Mouse (Mus musculus): Measurements from ENCODE around the gene Rnf5. TPM values are rescaled to one million over a fixed set of nuclear protein-coding genes. Genes with fewer than 3 reads are reported as not detected.

The Rnf5 gene
- polyA plus RNA-seq, 1 experiment from 2014 or later, result 222 TPM

DNA sequence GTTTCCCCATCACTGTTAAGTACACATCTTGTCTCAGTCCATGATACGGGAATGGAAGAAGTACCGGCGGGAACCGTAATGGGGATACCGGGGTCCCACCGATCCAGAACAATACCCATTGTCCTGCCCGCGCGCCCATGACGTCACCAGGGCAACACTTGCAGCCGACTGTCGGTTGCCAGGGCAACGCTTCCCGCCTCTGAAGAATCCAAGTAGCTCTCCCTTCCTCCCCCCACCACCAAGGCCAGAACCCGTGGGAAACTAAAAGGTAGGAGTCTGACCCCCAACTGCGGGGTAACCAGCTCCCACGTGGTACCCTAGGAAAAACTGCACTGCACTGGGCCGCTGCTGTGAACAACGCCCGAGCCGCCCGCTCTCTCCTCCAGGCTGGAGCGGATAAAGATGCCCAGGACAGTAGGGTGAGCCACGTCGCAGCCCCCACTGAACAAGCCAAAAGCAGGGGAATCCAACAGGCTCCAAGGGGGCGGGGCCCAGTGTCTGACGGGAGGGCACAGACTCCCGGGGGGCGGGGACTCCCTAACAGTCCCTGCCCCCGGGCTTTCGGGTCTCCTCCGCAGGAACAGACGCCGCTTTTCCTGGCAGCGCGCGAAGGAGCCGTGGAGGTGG lies 16.6 kb downstream of the Rnf5 start:
- Histone ChIP-seq H3K27me3 (replicated peaks; ENCODE audit: control insufficient read depth, insufficient read depth, low read length) (no peaks in the 10 kb centered on the region), H3K4me2 (ENCODE audit: low read length) (peak overlapping the region; percentile 87), H3K27ac (ENCODE audit: low read depth, low read length) (peak overlapping the region; percentile 98), H3K4me3 (ENCODE audit: low read depth, low read length) (peak overlapping the region; percentile 63), H3K4me1 (ENCODE audit: control insufficient read depth, insufficient read depth, low read length) (peaks cover 22% of the 10 kb centered on the region), H3K9me3 (replicated peaks; ENCODE audit: control insufficient read depth, low read length) (no peaks in the 10 kb centered on the region), H3K9ac (ENCODE audit: low read length) (peak overlapping the region; percentile 94), H3K36me3 (ENCODE audit: control insufficient read depth, insufficient read depth, low read length) (no peaks in the 10 kb centered on the region)
- ATAC-seq (peak; percentile 84), DNase-seq (ENCODE audit: low spot score) (peak; percentile 95)
- WGBS, result 2% methylated on average over 38 of the region's 38 CpGs

DNA sequence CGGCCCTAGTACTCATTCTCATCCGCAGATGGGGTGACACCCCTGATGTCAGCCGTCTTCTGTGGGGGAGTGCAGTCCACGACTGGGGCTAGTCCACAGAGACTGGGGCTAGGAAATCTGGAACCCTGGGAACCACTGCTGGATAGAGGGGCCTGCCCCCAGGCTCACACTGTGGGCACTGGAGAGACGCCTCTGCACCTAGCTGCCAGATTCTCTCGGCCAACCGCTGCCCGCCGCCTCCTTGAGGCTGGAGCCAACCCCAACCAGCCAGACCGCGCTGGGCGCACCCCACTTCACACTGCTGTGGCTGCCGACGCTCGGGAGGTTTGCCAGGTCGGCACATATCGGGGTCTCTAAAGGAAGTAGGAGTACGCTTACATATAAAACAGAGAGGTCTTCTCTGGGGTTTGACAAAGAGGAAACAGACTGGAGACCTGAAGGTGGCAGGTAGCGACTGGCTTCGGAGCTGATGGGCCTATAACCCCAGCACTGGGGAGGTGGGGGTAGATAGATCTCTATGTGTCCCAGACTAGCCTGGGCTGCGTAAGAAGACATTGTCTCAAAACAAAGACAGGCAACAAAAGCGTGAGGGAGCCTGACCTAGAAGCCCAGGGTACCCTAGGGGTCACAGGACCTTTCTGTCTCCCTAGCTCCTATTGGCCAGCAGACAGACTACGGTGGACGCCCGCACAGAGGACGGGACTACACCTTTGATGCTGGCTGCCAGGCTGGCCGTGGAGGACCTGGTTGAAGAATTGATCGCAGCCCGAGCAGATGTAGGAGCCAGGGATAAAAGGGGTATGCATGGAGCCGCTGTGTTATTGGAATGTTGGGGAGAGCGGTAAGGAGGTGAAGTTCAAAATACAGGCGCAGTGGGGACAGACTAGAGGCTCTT lies 17.4 kb downstream of the Rnf5 start:
- peak overlapping the region; percentile 63 for H3K4me3 ChIP-seq (ENCODE audit: low read depth, low read length)
- DNase-seq (ENCODE audit: low spot score), result peak; percentile 40
- H3K36me3 ChIP-seq (ENCODE audit: control insufficient read depth, insufficient read depth, low read length), result no peaks in the 10 kb centered on the region
- H3K9me3 ChIP-seq (replicated peaks; ENCODE audit: control insufficient read depth, low read length), result no peaks in the 10 kb centered on the region
- ATAC-seq, result peak; percentile 0; the same call in 1 of the 2 replicates
- WGBS, result 14% methylated on average over 32 of the region's 32 CpGs
- peak overlapping the region; percentile 94 for H3K9ac ChIP-seq (ENCODE audit: low read length)
- peak overlapping the region; percentile 87 for H3K4me2 ChIP-seq (ENCODE audit: low read length)
- H3K4me1 ChIP-seq (ENCODE audit: control insufficient read depth, insufficient read depth, low read length), result peaks cover 18% of the 10 kb centered on the region
- H3K27ac ChIP-seq (ENCODE audit: low read depth, low read length), result peak overlapping the region; percentile 98
- H3K27me3 ChIP-seq (replicated peaks; ENCODE audit: control insufficient read depth, insufficient read depth, low read length), result no peaks in the 10 kb centered on the region

DNA sequence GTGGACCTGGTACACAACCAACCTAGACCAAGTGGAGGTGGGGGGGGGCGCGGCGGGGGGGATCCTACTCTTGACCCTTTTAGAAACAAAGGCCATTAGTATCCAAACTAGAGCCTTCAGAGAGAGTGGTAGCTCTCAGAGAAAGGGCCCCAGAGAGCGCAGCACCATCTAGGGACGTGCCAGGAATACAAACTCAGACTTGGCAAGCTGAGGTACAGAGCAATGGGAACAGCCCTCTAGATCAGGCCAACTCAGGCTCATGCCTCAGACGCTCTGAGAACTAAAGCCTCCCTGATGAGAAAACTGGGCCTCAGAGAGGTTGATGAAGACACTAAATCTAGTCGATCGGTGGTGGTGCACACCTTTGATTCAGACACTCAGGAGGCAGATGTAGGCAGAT lies 18.4 kb downstream of the Rnf5 start:
- DNase-seq (ENCODE audit: low spot score) (no peak), ATAC-seq (no peak)
- Histone ChIP-seq H3K4me3 (ENCODE audit: low read depth, low read length) (no peak overlapping the region), H3K9ac (ENCODE audit: low read length) (no peak overlapping the region), H3K4me2 (ENCODE audit: low read length) (no peak overlapping the region), H3K9me3 (replicated peaks; ENCODE audit: control insufficient read depth, low read length) (no peaks in the 10 kb centered on the region), H3K27me3 (replicated peaks; ENCODE audit: control insufficient read depth, insufficient read depth, low read length) (no peaks in the 10 kb centered on the region), H3K4me1 (ENCODE audit: control insufficient read depth, insufficient read depth, low read length) (peaks cover 10% of the 10 kb centered on the region), H3K36me3 (ENCODE audit: control insufficient read depth, insufficient read depth, low read length) (no peaks in the 10 kb centered on the region), H3K27ac (ENCODE audit: low read depth, low read length) (no peak overlapping the region)
- WGBS, result 87% methylated on average over 8 of the region's 8 CpGs

DNA sequence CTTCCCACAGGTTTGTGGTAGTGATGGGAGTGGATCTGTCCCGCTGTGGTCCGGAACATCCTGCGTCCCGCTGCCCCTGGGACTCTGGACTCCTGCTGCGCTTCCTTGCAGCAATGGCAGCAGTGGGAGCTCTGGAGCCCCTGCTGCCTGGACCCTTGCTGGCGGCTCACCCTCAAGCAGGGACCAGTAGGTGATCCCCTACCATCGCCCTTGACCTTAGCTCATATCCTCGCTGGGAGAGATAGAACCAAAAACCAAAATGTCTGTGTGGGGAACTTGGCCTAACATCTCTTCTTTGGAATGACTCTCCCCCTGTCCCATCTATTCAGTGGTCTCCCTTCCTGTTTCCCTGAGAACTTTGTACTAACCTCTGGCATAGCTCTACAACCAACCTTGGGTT lies 19.7 kb downstream of the Rnf5 start:
- H3K36me3 ChIP-seq (ENCODE audit: control insufficient read depth, insufficient read depth, low read length), result no peaks in the 10 kb centered on the region
- WGBS, result 91% methylated on average over 8 of the region's 8 CpGs
- H3K4me1 ChIP-seq (ENCODE audit: control insufficient read depth, insufficient read depth, low read length), result peaks cover 10% of the 10 kb centered on the region
- no peaks in the 10 kb centered on the region for H3K27me3 ChIP-seq (replicated peaks; ENCODE audit: control insufficient read depth, insufficient read depth, low read length)
- no peak for DNase-seq (ENCODE audit: low spot score)
- H3K9me3 ChIP-seq (replicated peaks; ENCODE audit: control insufficient read depth, low read length), result no peaks in the 10 kb centered on the region
- no peak overlapping the region for H3K9ac ChIP-seq (ENCODE audit: low read length)
- H3K4me2 ChIP-seq (ENCODE audit: low read length), result no peak overlapping the region
- H3K27ac ChIP-seq (ENCODE audit: low read depth, low read length), result no peak overlapping the region
- no peak for ATAC-seq
- H3K4me3 ChIP-seq (ENCODE audit: low read depth, low read length), result no peak overlapping the region

DNA sequence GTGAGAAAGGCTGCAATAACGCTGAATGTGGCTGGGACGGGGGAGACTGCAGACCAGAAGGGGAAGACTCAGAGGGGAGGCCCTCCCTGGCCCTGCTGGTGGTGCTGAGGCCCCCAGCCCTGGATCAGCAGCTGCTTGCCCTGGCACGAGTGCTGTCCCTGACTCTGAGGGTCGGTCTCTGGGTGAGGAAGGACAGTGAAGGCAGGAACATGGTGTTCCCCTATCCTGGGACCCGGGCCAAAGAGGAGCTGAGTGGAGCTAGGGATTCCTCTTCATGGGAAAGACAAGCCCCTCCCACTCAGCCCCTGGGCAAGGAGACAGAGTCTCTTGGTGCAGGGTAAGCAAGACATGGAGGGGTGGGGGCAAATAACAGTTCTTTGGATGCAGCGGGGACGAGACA lies 20.1 kb downstream of the Rnf5 start:
- Histone ChIP-seq H3K27me3 (replicated peaks; ENCODE audit: control insufficient read depth, insufficient read depth, low read length) (no peaks in the 10 kb centered on the region), H3K36me3 (ENCODE audit: control insufficient read depth, insufficient read depth, low read length) (no peaks in the 10 kb centered on the region), H3K27ac (ENCODE audit: low read depth, low read length) (no peak overlapping the region), H3K4me3 (ENCODE audit: low read depth, low read length) (no peak overlapping the region), H3K4me2 (ENCODE audit: low read length) (no peak overlapping the region), H3K9me3 (replicated peaks; ENCODE audit: control insufficient read depth, low read length) (no peaks in the 10 kb centered on the region), H3K4me1 (ENCODE audit: control insufficient read depth, insufficient read depth, low read length) (peaks cover 7% of the 10 kb centered on the region), H3K9ac (ENCODE audit: low read length) (no peak overlapping the region)
- WGBS, result 77% methylated on average over 7 of the region's 7 CpGs
- DNase-seq (ENCODE audit: low spot score), result no peak
- no peak for ATAC-seq

DNA sequence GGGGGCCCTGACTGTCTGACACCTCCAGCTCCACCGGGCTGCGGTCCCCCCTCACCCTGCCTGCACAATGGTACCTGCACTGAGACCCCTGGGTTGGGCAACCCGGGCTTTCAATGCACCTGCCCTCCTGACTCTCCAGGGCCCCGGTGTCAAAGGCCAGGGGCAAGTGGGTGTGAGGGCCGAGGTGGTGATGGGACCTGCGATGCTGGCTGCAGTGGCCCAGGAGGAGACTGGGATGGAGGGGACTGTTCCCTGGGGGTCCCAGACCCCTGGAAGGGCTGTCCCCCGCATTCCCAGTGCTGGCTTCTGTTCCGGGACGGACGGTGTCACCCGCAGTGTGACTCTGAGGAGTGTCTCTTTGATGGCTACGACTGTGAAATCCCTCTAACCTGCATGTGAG lies 21.0 kb downstream of the Rnf5 start:
- 89% methylated on average over 12 of the region's 12 CpGs for WGBS
- Histone ChIP-seq H3K36me3 (ENCODE audit: control insufficient read depth, insufficient read depth, low read length) (no peaks in the 10 kb centered on the region), H3K4me3 (ENCODE audit: low read depth, low read length) (no peak overlapping the region), H3K27me3 (replicated peaks; ENCODE audit: control insufficient read depth, insufficient read depth, low read length) (no peaks in the 10 kb centered on the region), H3K27ac (ENCODE audit: low read depth, low read length) (no peak overlapping the region), H3K4me1 (ENCODE audit: control insufficient read depth, insufficient read depth, low read length) (peaks cover 7% of the 10 kb centered on the region), H3K9ac (ENCODE audit: low read length) (no peak overlapping the region), H3K9me3 (replicated peaks; ENCODE audit: control insufficient read depth, low read length) (no peaks in the 10 kb centered on the region), H3K4me2 (ENCODE audit: low read length) (no peak overlapping the region)
- DNase-seq (ENCODE audit: low spot score), result no peak
- ATAC-seq, result no peak

DNA sequence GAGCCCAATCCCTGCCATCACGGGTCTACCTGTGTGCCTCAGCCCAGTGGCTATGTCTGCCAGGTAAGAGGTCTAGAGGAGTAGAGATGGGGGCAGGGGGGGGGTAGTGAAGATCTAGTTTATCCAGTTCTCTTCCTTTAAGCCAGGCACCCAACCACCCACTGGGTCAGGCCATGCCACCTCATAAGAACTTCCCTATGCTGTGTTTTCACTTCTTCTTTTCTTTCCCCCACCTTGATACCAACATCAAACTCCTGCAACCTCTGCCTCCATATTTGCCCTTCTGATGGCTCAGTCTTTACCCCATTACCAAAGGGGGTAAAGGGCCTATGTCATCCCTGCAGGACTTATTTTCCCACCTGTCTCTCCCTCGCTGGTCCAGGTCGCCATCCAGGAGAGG lies 25.4 kb downstream of the Rnf5 start:
- Histone ChIP-seq H3K27me3 (replicated peaks; ENCODE audit: control insufficient read depth, insufficient read depth, low read length) (no peaks in the 10 kb centered on the region), H3K27ac (ENCODE audit: low read depth, low read length) (no peak overlapping the region), H3K4me1 (ENCODE audit: control insufficient read depth, insufficient read depth, low read length) (no peaks in the 10 kb centered on the region), H3K36me3 (ENCODE audit: control insufficient read depth, insufficient read depth, low read length) (no peaks in the 10 kb centered on the region), H3K4me3 (ENCODE audit: low read depth, low read length) (no peak overlapping the region), H3K4me2 (ENCODE audit: low read length) (no peak overlapping the region), H3K9ac (ENCODE audit: low read length) (no peak overlapping the region), H3K9me3 (replicated peaks; ENCODE audit: control insufficient read depth, low read length) (no peaks in the 10 kb centered on the region)
- DNase-seq (ENCODE audit: low spot score) (no peak), ATAC-seq (no peak)
- WGBS, result 84% methylated on average over 3 of the region's 3 CpGs

DNA sequence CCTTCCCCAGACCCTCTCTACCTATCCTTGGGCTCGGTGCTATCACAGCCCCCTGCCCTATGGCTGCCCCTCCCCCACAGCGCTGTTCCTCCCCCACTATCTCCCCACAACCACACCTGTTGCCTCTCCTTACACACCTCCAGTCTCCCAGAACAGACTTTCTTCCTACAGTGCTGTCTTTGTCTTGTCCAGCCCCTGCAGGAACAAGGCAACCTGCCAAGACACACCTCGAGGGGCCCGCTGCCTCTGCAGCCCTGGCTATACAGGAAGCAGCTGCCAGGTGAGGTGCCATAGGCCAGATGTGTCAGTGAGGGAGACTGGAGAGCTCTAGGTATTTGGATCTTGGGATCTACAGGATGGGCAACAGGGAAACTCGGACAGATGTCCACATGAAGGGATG lies 26.9 kb downstream of the Rnf5 start:
- 67% methylated on average over 5 of the region's 5 CpGs for WGBS
- H3K27ac ChIP-seq (ENCODE audit: low read depth, low read length), result no peak overlapping the region
- no peak overlapping the region for H3K4me3 ChIP-seq (ENCODE audit: low read depth, low read length)
- H3K4me2 ChIP-seq (ENCODE audit: low read length), result no peak overlapping the region
- H3K9ac ChIP-seq (ENCODE audit: low read length), result no peak overlapping the region
- ATAC-seq (no peak), DNase-seq (ENCODE audit: low spot score) (no peak)
- H3K27me3 ChIP-seq (replicated peaks; ENCODE audit: control insufficient read depth, insufficient read depth, low read length), result no peaks in the 10 kb centered on the region
- H3K4me1 ChIP-seq (ENCODE audit: control insufficient read depth, insufficient read depth, low read length), result no peaks in the 10 kb centered on the region
- H3K9me3 ChIP-seq (replicated peaks; ENCODE audit: control insufficient read depth, low read length), result no peaks in the 10 kb centered on the region
- H3K36me3 ChIP-seq (ENCODE audit: control insufficient read depth, insufficient read depth, low read length), result no peaks in the 10 kb centered on the region

DNA sequence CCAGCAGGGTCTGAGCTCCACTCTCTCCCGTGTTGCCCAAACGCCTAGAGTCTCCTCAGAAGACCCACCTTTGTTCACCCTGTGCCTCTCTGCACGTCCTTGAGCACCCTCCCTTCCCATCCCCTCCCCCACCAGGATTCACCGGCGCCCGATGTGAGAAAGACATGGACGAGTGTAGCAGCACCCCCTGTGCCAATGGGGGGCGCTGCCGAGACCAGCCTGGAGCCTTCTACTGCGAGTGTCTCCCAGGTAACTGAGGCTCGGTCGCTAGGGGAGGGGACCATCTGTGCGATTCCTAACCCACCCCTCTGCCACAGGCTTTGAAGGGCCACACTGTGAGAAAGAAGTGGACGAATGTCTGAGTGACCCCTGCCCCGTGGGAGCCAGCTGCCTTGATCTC lies 31.1 kb downstream of the Rnf5 start:
- H3K9ac ChIP-seq (ENCODE audit: low read length), result no peak overlapping the region
- H3K4me1 ChIP-seq (ENCODE audit: control insufficient read depth, insufficient read depth, low read length), result no peaks in the 10 kb centered on the region
- ATAC-seq (no peak), DNase-seq (ENCODE audit: low spot score) (no peak)
- H3K4me3 ChIP-seq (ENCODE audit: low read depth, low read length), result no peak overlapping the region
- H3K36me3 ChIP-seq (ENCODE audit: control insufficient read depth, insufficient read depth, low read length), result no peaks in the 10 kb centered on the region
- H3K27me3 ChIP-seq (replicated peaks; ENCODE audit: control insufficient read depth, insufficient read depth, low read length), result no peaks in the 10 kb centered on the region
- 14% methylated on average over 15 of the region's 15 CpGs for WGBS
- H3K4me2 ChIP-seq (ENCODE audit: low read length), result no peak overlapping the region
- no peaks in the 10 kb centered on the region for H3K9me3 ChIP-seq (replicated peaks; ENCODE audit: control insufficient read depth, low read length)
- H3K27ac ChIP-seq (ENCODE audit: low read depth, low read length), result no peak overlapping the region
